Mouse (Mus musculus): ENCODE results near the gene Smug1. TPM values are rescaled to one million over a fixed set of nuclear protein-coding genes. Genes with fewer than 3 reads are reported as not detected.

Gene Smug1
- polyA plus RNA-seq, 1 experiment from 2014 or later, result 40.7 TPM

DNA sequence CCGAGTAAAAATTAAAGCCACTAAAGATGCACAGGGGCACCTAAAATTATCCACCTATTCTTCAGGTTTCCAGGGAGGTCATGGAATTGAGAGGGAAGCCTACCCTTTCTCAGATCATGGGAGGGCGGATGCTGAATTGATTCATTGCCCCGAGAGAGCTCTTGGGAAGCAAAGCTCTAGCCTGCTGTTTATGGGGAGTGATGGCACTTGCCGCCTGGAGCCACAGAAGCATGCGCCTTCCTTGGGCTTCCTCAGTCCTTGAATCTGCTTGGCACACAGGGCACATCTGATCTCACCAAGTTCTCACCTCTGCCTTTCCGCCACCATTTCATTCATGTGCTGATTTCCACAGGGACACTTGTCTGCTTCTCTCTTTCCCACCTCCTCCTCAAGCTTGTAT is 20.9 kb upstream of the Smug1 start:
- no peak overlapping the region for H3K27ac ChIP-seq
- peaks cover 36% of the 10 kb centered on the region for H3K4me1 ChIP-seq (replicated peaks)
- no peak overlapping the region for H3K4me2 ChIP-seq
- ATAC-seq (ENCODE audit: low FRiP score), result no peak
- H3K4me3 ChIP-seq, result no peak overlapping the region
- peaks cover 17% of the 10 kb centered on the region for H3K36me3 ChIP-seq
- WGBS, result 71% methylated on average over 6 of the region's 6 CpGs
- H3K27me3 ChIP-seq, result peaks cover 3% of the 10 kb centered on the region
- no peak overlapping the region for H3K9ac ChIP-seq
- H3K9me3 ChIP-seq, result no peaks in the 10 kb centered on the region

DNA sequence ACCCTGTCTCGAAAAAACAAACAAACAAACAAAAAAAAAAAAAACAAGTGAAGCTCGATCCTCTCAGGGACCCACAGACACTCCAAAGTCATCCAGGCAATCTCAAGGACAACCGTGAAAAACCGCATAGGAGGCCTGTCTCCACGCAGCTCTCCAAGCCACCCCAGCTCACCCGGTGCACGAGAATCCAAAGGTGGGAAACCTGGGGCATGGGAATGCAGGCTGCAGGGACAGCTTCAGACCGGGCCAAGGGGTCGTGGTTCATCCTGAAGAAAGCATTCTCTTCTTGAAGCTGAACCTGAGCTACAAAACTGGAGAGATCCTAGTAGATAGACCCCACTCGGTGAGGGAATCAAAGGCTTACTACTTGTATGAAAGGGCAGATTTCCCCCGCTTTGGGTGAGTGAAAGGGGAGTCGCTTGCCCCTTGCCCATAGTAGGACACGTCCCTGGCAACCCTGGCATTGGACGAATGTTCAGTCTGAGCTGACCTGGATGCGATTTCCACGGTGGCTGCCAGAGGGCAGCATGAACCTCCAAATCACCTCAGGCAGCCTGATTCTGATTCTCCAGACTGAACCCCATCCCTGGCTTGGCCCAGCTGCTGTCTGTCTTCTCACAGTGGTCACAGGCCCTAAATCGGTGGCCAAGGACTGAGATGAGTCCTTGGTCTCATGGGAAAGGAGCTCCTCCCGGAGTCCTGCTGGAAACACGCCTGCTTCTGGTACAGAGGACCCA is 18.7 kb upstream of the Smug1 start:
- Histone ChIP-seq H3K4me2 (no peak overlapping the region), H3K4me1 (replicated peaks) (peaks cover 35% of the 10 kb centered on the region), H3K9ac (peak overlapping the region; percentile 24; the same call in 1 of the 2 replicates), H3K27me3 (peaks cover 20% of the 10 kb centered on the region), H3K36me3 (peaks cover under 1% of the 10 kb centered on the region; the same call in 1 of the 2 replicates), H3K27ac (no peak overlapping the region), H3K9me3 (no peaks in the 10 kb centered on the region), H3K4me3 (no peak overlapping the region)
- 49% methylated on average over 19 of the region's 19 CpGs for WGBS
- ATAC-seq (ENCODE audit: low FRiP score), result 0 out of 2 replicates have a peak, but pooled peaks have one; percentile 9

DNA sequence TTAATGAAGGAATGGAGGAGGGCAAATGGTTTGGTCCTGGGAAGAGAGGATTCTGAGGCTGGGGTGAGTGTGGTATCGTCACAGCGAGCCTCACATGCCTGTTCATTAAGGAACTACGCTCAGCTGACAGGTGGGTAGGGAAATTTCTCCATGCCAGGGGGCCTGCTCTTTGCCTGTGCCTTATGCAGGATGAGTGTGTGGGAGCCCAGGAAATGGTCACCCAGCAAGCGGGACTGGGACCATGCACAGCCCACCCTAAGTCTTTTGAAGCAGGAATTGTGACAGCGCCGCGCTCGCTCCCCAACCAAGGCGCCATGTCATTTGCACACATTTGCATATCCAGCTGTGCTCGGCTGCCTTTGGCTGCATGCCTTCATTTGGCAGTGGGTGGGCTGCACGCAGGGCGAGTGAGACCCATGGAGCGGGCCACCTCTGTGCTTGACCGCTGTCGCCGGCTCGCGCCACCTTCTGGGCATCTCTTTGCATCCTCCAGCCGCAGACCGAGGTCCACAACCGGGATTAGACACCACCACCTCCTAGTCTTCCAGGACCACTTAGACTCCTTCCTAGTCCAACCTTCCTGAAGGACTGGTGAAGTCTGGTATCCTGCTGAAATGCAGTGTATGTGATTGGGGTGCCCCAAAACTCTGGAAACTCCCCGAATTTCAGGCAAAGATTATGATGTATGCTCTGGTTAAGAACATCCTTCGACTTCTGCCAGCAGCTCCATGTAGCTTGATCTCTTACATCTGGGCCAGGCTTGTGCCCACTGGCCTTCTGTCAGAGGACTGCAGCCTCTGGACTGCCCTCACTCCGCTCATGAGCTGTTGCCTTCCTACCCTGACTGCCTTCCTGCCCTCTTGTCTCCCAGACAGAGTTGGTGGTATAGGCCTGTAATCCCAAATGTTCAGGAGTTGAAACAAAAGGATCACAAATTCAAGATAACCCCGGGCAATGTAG is 17.0 kb upstream of the Smug1 start:
- Histone ChIP-seq H3K4me2 (peak overlapping the region; percentile 54), H3K9me3 (no peaks in the 10 kb centered on the region), H3K4me1 (replicated peaks) (peaks cover 32% of the 10 kb centered on the region), H3K9ac (peak overlapping the region; percentile 51), H3K27ac (no peak overlapping the region), H3K36me3 (no peaks in the 10 kb centered on the region), H3K27me3 (peaks cover 37% of the 10 kb centered on the region), H3K4me3 (peak overlapping the region; percentile 27)
- 11% methylated on average over 25 of the region's 25 CpGs for WGBS
- peak; percentile 41 for ATAC-seq (ENCODE audit: low FRiP score)

DNA sequence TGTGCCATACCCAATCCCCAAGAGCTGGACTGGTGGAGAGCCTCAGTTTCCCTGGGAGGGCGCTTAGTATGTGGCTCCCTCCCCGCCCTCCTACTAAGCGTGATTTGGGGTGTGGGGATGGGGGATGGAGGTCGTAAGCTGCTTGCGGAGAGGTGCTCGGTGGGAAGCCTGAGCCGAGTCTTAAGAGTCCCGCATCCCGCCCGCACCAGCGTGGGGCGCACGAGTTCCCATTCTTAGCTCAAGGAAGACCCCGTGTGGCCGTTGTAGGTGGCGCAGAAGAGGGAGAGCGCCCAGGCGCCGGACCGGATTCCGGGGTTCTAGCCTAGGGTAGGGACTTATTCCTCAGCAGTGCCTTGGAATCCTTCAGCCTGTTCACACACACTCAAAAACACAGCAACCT is 16.2 kb upstream of the Smug1 start:
- Histone ChIP-seq H3K27ac (no peak overlapping the region), H3K4me2 (peak overlapping the region; percentile 54), H3K36me3 (no peaks in the 10 kb centered on the region), H3K4me3 (0 out of 2 replicates have a peak overlapping the region, but pooled peaks have one; percentile 5), H3K4me1 (replicated peaks) (peaks cover 29% of the 10 kb centered on the region), H3K9ac (peak overlapping the region; percentile 49; the same call in 1 of the 2 replicates), H3K27me3 (peaks cover 45% of the 10 kb centered on the region), H3K9me3 (no peaks in the 10 kb centered on the region)
- under 1% methylated on average over 21 of the region's 21 CpGs for WGBS
- no peak for ATAC-seq (ENCODE audit: low FRiP score)

DNA sequence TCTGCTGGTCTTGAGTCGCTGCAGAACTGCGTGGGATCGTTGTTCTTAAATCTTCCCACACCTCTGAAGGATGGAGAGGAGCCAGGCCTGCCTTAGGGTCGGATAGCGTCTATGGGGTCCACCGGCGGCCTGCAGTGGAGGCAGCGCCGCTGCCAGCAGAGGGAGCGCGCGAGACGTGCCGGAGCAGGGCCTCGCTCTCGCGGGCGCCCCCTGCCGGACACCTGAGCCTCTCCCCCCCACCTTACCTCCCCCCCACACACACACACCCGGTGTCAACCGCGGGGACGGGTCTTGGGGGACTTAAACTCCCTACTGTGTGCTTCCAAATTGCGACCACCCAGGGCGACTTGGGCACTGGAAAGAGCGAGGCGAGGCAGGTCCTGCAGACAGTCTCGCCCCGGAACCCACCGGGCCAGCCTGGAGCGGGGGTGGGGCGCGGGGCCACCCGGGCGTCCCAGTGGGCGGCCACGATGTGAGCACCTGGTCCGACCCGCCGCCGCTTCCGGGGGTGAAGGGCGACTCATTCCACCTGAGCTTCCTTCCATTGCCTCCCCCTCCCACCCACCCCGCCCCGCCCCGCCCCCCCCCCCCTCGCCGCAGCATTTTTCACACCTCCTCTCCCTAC is 15.4 kb upstream of the Smug1 start:
- peak; percentile 14; the same call in 1 of the 2 replicates for ATAC-seq (ENCODE audit: low FRiP score)
- no peak overlapping the region for H3K27ac ChIP-seq

GRCm38 (mm10) chr15:103180406-103180805 is 13.5 kb upstream of the Smug1 start:
- Histone ChIP-seq H3K27ac (no peak overlapping the region), H3K9ac (no peak overlapping the region), H3K27me3 (peaks cover 70% of the 10 kb centered on the region), H3K36me3 (no peaks in the 10 kb centered on the region), H3K4me3 (no peak overlapping the region), H3K4me1 (replicated peaks) (peaks cover 30% of the 10 kb centered on the region), H3K9me3 (no peaks in the 10 kb centered on the region), H3K4me2 (no peak overlapping the region)
- no peak for ATAC-seq (ENCODE audit: low FRiP score)

More for the DNA sequence above, 15.4 kb upstream of the Smug1 start:
- H3K36me3 ChIP-seq, result no peaks in the 10 kb centered on the region
- H3K4me3 ChIP-seq, result peak overlapping the region; percentile 16; the same call in 1 of the 2 replicates
- peaks cover 30% of the 10 kb centered on the region for H3K4me1 ChIP-seq (replicated peaks)
- H3K27me3 ChIP-seq, result peaks cover 54% of the 10 kb centered on the region
- H3K9ac ChIP-seq, result no peak overlapping the region
- WGBS, result under 1% methylated on average over 37 of the region's 48 CpGs
- H3K4me2 ChIP-seq, result peak overlapping the region; percentile 42
- no peaks in the 10 kb centered on the region for H3K9me3 ChIP-seq

DNA sequence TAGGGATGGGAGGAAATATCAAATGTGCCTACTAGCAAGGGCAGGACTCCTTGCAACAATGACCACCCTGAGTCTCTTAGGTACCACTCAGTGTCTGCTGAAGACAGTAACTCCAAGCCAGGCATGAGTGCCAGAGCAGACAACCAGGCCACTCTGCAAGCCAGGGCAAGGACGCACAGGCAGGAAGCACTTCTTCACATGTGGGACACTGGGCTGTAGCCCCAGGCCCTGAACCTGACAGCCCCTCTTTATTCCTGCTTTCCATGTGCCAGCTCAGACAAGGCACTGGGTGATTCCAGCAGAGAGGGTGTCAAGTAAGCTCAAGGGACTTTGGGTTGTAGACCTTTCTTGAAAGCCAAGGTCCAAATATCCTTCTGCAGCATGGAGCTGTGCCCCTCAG is 11.9 kb upstream of the Smug1 start:
- Histone ChIP-seq H3K9ac (no peak overlapping the region), H3K9me3 (no peaks in the 10 kb centered on the region), H3K4me3 (no peak overlapping the region), H3K36me3 (no peaks in the 10 kb centered on the region), H3K27ac (no peak overlapping the region), H3K27me3 (peaks cover 87% of the 10 kb centered on the region), H3K4me2 (no peak overlapping the region), H3K4me1 (replicated peaks) (peaks cover 25% of the 10 kb centered on the region)
- ATAC-seq (ENCODE audit: low FRiP score), result no peak
- WGBS, result 61% methylated on average over 1 of the region's 1 CpGs

DNA sequence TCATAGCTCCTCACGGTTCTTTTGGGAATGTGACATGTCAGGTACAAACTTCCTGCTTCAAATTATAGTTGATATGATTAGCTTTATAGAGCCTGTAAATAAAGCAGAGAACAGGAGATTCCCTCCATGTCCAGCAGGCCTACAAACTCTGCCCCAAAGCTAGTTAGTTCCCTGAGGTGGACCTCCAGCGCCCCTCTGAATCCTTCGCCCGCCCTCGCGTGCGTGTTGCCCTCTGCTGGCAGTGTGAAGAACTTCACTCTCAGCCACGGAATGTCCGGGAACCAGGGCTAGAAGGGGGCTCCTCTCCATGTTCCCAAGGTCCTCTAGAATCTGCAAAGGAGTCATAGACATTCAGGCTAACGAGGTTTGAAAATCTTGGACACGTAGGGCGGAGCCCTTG is 11.2 kb upstream of the Smug1 start:
- Histone ChIP-seq H3K4me2 (no peak overlapping the region), H3K36me3 (no peaks in the 10 kb centered on the region), H3K27me3 (peaks cover 93% of the 10 kb centered on the region), H3K4me3 (no peak overlapping the region), H3K9me3 (no peaks in the 10 kb centered on the region), H3K4me1 (replicated peaks) (peaks cover 19% of the 10 kb centered on the region), H3K27ac (no peak overlapping the region), H3K9ac (no peak overlapping the region)
- WGBS, result 6% methylated on average over 12 of the region's 12 CpGs
- ATAC-seq (ENCODE audit: low FRiP score), result no peak

DNA sequence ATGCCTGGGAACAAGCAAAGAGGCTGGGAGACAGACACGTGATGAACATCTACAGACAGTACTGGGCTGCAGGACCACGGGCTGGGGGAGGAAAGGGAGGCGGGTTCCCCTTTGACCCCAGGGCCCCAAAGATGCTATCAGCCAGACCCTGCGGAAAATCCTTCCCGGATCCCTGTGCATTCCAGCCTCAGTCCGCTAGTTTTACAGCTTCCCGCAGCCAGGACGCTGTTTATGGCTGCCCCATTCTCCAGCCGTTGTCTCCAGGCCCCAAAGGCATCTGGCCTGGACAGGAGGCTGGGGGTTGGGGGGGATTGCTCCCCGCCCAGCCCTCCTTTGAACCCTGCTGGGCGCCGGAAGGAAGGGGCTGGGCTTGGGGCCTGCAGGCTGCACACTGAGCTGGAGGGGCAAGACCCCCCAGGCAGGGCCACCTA is 10.7 kb upstream of the Smug1 start:
- Histone ChIP-seq H3K9ac (0 out of 2 replicates have a peak overlapping the region, but pooled peaks have one; percentile 24), H3K4me2 (0 out of 2 replicates have a peak overlapping the region, but pooled peaks have one; percentile 17), H3K27me3 (peaks cover 93% of the 10 kb centered on the region), H3K36me3 (no peaks in the 10 kb centered on the region), H3K4me1 (replicated peaks) (peaks cover 15% of the 10 kb centered on the region), H3K4me3 (no peak overlapping the region), H3K9me3 (no peaks in the 10 kb centered on the region), H3K27ac (no peak overlapping the region)
- peak; percentile 23; the same call in 1 of the 2 replicates for ATAC-seq (ENCODE audit: low FRiP score)
- 6% methylated on average over 12 of the region's 12 CpGs for WGBS

DNA sequence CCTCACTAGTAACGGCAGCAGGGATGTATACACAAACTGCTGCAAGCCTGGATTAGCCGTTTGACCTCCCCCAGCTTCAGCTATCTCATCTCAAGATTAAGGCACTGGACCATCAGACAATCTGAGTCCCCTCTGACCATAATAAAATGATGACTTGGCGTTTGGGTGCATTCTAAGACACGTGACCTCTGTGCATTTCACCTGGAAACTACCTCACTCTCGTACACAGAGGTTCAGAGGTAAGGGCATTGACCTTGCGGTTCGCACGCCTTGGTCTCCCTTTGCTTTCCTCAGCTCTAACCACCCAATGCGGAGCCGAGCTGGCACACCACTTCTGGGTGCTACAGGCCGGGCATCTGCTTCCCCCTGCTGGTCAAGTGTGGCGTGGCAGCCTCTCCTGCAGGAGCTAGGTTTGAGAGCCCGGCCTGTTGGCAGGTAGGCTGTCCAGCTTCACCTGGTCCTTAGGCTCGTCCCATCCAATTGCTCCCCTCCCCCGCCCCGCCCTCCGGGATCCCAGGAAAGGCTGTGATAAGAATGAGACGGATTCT is 10.1 kb upstream of the Smug1 start:
- Histone ChIP-seq H3K9me3 (no peaks in the 10 kb centered on the region), H3K36me3 (no peaks in the 10 kb centered on the region), H3K4me1 (replicated peaks) (peaks cover 16% of the 10 kb centered on the region), H3K9ac (0 out of 2 replicates have a peak overlapping the region, but pooled peaks have one; percentile 24), H3K27ac (no peak overlapping the region), H3K4me2 (0 out of 2 replicates have a peak overlapping the region, but pooled peaks have one; percentile 17), H3K4me3 (no peak overlapping the region), H3K27me3 (peaks cover 97% of the 10 kb centered on the region)
- 2% methylated on average over 18 of the region's 18 CpGs for WGBS
- ATAC-seq (ENCODE audit: low FRiP score), result peak; percentile 75

GRCm38 (mm10) chr15:103173251-103173650 is 6.4 kb upstream of the Smug1 start:
- Histone ChIP-seq H3K9me3 (no peaks in the 10 kb centered on the region), H3K27me3 (peaks cover 95% of the 10 kb centered on the region), H3K4me3 (no peak overlapping the region), H3K27ac (no peak overlapping the region), H3K4me1 (replicated peaks) (peaks cover 53% of the 10 kb centered on the region), H3K4me2 (no peak overlapping the region), H3K9ac (no peak overlapping the region), H3K36me3 (no peaks in the 10 kb centered on the region)
- no peak for ATAC-seq (ENCODE audit: low FRiP score)
- 59% methylated on average over 5 of the region's 5 CpGs for WGBS
